Mouse (Mus musculus) layer of hippocampus, adult 9-11 months (tissue): ENCODE data around the gene Acta1.

ENCODE experiments used
- DNase-seq: peaks from one replicate; pipeline ENCODE4 v3.0.0; 2022

The Acta1 gene

DNA sequence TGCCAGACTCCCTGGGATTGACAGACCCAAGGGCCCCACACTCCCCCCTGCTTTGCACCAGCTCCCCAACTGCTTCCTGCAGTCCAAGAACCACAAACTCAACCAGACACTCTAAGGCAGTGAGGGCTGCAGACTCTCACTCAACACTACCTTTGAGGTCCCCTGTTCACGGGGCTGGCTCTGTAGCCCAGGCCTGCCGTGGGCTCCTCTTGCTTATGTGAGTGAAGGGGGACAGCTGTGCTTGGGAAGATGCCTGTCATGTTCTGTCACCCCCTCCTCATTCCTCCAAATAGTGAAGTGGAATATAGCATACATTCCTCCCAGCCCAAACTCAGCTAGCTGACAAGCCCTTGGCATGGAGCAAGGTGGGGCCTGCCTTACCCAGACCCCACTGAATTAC lies 12.1 kb downstream of the Acta1 start:
- no peak for DNase-seq

DNA sequence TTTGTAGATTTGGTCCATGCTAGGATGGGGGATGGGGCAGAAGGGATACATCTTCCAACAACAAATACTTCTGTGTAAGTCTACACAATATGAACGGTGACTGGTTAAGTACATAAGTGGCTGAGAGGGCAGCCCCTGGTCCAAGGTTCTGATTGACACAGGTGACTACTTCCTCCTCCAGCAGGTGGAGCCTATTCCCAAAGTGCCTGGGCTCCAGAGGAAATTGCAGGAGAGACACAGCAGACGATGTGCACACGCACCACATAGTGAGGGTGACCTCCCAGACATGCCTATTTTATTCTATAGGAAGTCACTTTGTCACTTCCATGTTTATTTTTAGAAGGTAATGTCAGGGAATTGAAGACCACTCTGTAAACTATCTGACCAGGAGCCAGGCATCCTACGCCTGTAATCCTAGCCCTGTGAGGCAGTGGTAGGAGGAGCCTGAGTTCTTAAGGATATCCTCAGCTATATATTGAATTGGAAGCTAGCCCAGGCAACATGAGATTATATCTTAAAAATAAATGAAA lies 13.7 kb downstream of the Acta1 start:
- DNase-seq = no peak

DNA sequence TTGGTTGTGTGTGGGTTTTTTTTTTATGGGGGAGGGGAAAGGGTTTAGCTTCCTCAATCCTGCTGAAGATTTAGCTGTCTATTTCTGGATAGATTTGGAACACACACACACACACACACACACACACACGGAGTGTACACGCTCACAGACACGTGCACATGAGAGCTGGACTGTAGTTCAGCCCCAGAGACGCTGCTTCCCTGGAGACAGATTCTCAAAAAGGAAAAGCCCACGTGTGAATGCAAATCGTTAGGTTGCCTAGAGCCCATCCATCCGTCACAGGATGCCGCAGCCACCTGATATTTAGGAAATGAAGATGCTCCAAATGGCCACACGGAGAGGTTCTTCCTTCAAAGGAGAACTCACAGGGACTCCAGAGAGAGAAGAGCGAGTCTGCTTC lies 14.3 kb downstream of the Acta1 start:
- DNase-seq = peak; percentile 82

DNA sequence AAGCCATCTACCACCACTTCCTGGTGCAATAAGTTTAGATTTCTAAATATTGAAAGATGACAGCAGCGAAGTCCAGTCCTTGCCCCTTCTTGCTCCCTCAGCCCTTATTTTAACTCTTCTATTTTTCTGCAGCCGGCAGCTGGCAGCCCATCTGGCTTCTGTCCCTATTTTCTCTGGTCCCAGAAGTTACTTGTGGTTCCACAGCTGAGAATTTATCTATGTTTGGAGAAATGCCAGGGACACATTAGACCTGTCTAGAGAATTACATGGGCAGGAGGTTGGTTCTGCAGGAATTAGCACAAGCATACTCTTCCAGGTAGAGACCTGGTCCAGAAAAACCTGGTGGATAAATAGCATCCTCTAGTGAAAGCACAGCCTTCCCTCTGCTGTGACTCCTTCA lies 16.7 kb downstream of the Acta1 start:
- DNase-seq = no peak

DNA sequence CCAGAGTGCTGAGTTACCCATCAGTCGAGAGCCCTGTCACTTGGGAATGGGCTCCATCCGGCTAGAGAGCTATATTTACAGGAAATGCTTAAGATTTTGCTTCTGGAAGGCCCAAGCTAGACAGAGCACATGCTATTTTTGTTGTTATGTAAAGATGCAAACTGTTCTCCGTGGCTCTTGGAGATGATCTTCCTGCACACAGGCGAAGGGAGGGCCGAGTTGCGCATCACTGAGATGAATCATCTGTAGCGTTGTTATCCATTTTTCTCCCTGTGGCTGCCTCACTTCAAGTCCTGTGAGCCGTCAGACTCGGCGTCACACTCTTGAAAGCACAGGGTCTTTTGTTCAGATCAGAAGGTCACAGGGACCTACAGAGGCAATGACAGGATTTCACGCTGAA lies 20.2 kb downstream of the Acta1 start:
- no peak for DNase-seq

DNA sequence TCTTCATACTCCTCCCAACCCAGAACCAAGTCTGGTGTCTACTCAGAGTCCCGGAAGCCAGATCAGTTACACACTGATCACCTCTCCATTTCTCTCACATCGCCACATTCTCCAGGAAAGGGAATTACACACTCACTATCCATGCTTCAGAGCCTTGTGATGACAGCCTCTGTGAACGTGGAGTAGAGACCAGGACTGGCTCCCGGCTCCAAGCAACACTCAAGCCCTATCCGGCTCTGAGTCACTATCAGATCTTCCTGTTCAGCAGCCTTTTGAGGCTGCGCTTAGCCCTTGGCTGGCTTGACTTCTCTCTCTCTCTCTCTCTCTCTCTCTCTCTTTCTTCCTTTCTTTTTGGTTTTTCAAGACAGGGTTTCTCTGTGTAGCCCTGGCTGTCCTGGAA lies 21.2 kb downstream of the Acta1 start:
- DNase-seq = no peak

DNA sequence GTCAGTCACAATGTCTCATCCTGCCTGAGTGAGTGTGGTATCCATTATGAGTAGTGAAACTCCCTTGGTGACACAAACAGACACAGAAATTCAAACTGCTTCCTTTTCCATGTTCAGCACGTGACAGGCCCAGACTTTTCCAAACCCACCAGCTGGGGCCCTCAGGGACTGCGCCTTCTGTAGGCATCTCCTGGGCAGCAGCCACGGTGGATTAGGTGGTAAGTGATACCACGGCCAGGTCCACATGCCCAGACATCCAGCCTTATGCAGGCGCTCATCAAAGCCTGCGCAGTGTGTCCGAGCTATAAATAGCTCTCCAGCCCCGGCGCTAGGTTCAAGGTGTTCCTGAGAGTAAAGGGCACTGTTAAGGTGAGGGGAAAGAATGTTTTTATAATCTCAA lies 22.5 kb downstream of the Acta1 start:
- DNase-seq = no peak

DNA sequence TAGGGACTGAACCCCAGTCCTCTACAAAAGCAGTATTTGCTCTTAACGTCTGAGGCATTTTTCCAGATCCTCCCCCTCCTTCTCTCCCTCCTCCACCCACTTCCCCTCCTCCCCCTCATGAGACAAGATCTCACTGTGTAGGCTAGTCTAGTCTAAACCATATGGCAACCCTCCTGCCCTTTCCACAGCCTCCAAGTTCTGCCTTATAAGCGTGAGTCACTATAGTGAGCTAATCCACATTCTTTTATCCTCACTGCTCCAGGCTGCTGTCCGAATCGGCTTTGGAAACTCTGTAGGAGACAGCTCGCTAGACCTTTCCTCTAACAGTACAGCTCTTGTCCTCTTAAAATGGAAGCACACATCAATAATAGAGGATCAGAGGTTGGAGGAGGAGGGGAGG lies 27.6 kb downstream of the Acta1 start:
- DNase-seq = no peak

DNA sequence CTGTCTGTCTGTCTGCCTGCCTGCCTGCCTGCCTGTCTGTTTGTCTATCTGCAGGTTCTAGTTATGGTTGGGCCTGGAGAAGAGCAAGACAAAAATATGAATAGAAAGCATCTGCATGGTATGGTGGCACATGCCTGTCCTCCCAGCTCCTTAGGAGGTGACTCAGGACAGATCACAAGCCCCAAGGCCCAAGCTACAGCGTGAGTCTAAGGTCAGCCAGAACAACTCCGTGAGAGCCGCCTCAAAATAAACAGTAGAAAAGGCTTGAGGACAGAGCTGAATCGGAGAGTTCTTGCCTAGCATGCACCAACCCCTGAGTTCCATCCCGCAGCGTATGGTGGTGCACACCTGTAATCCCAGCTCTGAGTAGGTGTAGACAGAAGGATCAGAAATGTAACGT lies 28.8 kb downstream of the Acta1 start:
- DNase-seq = no peak

DNA sequence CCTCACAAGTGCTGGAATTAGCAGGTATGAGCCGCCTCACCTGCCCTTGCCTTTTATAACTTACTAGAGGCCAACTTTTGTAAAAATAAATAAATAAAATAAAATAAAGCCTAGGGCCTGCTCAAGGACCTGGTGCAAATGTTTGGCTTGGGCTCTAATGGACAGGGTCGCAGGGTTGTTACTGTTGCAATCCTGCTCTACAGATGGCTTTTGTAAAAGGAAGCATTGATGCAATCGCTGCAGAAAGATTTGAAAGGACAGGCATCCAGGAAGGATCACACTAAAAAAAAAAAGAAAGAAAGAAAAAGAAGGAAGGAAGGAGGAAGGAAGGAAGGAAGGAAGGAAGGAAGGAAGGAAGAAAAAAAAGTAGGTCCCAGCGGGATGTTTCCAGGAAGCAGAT lies 34.2 kb downstream of the Acta1 start:
- DNase-seq = no peak

DNA sequence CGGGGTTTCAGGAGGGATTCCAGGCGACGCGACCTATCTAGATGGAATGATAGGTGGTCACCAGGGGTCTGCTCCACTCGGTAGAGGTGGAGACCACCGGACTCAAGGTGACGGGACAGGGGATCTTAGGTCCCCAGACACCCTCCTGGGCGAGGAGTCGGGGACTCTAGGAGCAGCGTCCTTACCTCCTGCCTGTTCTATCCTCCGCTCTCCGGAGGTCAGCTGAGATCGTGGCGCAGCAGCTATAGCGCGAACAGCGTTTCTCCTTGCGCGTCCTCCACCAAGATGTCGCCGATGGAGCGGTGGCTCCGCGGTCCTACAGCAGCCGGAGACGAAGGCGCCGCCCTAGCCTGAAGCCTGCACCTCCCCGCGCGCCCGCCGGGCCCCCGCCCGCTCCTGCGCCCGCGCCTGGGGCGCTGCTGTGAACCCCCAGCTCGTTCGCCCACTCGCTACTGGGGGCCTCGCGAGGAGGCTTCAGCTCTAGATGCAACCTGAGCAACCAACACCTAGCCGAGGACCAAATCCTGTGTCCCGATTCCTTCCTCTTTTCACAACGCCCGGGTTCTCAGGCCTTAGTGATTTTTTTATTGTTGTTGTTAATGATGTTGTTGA lies 34.8 kb downstream of the Acta1 start, which contains the start of gene Ccsap:
TSS of gene Ccsap (minus strand) at position 562 of the 612 bp plus-strand sequence.
- peak; percentile 73 for DNase-seq

DNA sequence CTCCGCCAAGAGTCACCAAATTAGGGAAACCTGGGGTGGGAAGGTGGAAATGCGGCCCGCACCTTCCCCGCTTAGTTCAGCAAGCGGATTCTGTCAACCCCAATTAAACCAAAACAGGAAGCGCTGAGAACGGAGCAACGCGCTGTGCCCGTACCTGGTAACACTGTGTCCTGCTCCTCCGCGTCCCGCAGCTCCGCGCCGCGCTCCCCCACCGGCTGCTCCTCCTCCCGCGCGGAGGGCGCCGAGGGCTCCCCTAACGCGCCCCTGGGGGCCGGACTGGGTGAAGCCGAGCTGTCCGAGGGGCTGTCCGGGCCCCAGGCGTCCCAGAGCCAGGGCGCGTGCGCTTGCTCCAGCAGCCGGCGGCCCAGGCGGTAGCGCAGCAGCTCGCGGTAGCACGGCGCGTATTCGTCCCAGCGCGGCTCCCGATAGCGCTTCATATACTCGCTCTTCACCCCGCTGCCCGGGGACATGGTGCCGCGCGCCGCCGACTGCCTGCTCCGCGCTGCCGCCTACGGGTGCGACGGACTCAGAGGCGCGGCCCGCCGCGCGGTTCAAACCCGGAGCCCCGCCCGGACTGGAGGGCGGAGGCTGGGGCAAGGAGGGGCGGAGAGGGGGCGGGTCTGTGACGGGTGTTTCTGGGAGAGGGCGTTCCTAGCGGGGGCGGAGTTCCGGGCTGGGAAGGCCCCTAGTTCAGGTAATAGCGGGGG lies 35.5 kb downstream of the Acta1 start:
- DNase-seq = peak; percentile 93

DNA sequence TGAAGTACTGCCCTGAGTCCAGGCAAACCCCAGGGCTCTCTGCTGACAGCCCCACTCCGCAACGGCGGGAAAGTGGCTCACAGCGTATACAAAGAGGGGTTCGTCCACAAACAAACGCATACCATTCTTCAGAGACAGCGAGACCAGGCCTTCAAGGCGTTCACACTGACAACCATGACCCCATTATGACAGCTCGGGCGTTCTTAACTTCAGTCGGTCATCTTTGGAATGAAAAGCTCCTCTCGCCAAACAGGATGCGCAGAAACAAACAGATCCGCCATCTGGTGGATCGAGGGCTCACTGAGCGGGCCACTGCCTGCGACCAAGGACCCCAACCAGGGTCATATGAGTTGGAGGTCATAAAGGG lies 36.0 kb downstream of the Acta1 start:
- no peak for DNase-seq

DNA sequence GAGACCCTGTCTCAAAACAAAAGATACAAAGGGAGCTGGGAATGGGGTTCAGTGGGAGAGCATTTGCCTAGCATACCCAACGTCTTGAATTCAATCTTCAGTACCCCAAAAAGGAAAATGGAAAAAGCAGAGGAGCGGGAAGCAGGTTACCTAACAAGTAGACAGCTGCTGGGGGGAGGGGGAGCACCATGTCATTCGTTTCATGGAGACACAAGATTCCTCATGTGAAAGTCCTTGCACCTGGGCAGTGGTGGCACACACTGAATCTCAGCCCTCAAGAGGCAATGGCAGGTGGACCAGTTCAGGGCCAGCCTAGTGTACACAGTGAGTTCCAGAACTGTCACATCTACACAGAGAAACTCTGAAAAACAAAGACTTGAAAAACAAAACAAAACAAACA lies 37.2 kb downstream of the Acta1 start:
- DNase-seq = no peak

DNA sequence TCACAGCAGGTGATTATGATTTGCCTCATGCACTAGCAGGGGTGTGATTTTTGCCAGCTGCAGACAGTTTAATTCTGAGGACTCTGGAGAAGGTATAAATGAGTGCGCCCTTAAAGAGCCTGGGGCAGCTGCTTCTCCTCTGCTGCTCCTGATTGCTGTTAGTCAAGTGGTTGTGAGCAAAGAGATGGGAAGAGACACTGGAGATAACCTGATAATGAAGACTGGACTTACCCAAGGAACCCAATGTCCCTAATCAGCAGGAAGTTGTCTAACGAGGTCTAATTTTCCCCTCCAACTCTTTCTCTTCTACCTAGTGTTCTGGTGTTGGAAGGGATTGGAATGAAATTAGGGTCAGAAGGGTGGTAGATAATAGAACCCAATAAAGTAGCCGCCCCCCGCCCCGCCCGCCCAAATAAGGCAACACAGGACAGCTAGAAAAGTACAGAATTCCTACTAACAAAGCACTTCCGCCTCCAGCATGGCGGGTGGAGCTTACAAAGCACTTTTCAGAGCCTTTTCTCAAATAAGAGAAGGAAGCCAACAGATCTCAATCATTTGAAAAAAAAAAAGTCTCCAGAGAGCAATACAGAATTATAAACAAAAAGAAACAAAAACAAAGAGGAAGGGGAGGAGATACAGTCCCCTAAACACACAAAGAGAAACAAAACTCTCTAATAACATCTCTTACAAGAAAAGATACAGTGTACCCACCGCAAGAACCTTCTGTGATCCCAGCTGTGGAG lies 39.6 kb downstream of the Acta1 start:
- DNase-seq = no peak

DNA sequence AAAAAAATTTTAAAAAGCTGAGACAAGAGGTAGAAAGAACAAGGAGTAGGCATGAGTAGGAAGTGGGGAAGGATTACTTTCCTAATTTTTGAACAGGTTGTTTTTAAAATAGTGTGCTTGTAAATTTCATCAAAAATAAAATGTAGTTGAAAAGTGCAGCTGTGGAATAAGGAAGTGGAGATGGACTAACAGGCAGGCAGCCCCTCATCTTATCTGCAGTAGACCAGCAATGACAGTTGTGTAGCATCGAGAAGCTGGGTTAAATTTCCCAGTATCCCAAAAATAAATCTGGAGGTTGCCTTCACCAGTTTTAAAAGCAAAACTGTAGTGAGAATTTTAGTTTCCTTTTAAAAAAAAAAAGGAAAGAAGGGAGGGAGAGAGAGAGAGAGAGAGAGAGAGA lies 40.3 kb downstream of the Acta1 start:
- DNase-seq = no peak

DNA sequence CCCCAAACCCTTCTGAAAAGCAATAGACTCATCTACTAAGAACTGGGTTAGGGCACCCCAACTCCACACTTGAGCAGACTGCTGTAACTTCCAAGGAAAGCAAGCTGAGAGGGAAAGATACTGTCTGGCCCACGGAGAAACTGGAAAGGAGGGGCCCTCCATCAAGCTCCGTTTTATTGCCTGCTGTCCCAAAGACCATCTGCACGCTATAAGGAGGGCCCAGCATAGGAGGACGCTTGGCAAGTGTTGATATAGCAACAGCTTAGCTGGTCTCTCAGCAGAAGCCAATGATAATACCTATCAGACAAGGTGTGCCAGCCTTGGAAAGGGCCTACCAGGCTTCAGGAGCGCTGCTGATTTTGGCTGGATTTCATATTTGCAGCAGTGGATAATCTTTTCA lies 43.0 kb downstream of the Acta1 start:
- DNase-seq = no peak

DNA sequence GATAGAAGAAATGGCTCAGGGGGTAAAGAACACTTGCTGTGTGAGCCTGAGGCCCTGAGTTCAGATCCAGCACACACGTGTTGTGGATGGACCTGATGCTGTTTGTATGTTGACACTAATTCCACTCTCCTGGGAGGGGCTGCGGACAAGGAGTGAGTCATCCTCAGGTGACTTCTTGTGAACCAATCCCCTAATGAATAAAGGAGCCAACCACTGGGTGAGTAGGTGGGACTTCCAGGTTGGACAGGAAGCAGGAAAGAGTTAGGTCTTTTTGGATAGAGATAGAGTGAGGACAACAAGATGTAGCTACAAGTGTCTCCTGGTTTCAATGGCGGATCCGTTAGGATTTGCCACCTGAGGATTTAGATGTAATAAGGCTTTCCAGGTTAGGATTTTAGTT lies 45.2 kb downstream of the Acta1 start:
- DNase-seq = no peak

DNA sequence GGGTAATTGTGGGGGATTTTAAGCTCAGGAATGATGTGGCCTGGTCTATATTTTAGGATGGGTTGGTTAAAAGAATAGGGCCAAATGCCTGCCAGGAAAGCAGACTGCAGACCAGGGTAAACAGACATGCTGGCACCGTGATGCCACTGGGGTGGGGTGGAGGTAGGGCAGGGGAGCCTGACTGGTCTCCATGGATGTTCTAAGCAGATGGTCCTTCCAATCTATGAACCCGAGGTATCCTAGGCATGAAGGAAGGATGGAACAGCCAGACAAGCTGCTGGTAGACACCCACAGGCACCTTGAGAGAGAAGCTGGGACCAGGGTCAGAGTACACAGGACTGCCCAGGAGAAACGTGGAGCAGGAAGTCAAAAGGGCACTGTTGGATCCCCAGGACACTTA lies 47.0 kb downstream of the Acta1 start:
- no peak for DNase-seq

DNA sequence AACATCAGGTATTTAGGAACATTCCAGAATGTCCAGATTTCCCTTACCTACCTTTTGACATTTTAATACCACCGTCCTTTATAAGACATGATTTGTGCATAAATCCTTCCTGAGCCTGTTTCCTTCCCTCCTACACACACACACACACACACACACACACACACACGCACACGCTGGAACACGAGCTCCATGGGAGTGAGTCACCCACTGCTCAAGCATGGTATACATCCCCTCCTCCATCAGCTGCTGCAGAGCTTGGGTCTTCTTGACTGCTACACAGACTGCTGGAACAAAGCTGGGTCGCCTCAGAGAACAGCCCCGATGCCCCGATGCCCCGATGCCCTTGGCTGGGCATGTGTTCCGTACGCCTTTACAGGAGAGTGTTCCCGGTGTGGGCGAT lies 48.0 kb downstream of the Acta1 start:
- DNase-seq = peak; percentile 66

DNA sequence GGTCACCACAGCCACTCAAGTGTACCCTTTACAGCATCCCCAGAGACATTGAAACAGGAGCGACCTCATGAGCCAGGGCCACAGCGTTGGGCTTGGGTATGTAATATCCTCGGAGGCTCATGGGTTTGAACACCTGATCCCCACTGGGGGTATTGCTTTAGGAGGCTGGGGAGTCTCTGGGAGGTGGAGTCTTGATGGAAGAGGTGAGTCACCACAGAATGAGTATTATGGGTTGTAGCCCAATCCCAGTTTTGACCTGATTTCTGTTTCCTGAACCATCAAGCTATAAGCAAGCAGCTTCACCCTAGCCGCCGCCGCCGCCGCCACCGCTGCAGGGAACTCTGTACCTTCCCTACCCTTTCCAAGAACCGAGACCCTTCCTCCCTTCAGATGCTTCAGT lies 48.6 kb downstream of the Acta1 start:
- DNase-seq = no peak

DNA sequence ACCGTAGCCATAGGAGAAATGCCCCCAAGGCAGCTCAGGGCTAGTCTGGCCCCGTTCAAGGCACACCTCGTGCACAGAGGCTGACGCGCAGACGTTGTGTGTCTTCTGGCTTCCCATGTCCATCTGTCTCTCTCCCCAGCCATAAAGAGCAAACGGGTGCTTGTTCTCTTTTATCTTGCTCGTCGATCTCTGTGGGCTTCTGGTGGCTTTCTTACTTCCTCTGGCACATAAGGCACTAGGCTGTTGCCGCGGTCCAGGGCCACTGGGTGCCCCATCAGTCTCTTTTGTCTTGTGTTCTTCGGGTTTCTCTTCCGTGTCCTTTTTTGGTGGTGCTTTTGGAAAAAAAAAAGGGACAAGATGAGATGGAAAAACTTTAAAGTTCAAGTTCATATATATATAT lies 49.4 kb downstream of the Acta1 start:
- no peak for DNase-seq

DNA sequence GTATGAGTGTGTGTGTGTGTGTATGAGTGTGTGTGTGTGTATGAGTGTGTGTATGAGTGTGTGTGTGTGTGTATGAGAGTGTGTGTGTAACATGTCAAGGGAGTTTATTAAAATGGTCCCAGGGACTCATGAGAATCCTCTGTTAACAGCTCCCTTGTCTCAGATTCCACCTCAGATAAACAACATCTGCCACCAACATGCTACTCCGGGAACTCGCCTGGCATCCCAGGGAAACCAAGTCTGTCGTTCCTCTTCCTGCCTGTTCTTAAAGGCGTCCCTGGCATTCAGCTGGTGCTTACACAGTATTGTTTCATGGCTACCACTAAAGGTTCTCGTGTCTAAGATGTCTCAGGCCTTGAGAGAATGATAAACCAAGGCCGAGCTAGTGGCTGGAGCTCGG lies 50.2 kb downstream of the Acta1 start:
- no peak for DNase-seq

DNA sequence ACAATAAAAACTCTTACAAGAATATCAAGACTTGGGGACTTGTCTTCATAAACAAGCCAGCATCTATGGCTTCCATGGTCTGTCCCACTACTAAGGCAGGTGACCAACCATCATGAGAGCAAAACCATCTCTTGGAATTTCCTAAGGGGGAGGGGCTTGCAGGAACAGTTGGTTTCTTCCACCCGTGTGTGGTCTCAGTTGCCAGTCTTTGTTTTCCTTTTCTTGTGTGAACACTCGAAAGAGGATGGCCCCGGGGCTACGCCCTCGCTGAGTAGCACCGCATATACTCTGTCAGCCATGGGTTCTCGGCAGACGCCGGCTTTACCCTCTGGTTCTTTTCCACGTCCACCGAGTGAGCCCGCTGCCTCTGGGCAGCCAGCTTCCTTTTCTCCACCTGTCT lies 52.5 kb downstream of the Acta1 start:
- no peak for DNase-seq
